Mouse (Mus musculus) bone marrow macrophage, adult 2 months (primary cell): ENCODE measurements around the gene Trpm3.

Experiments
- CTCF ChIP-seq: IDR thresholded peaks from 2 replicates; pipeline ENCODE4 v1.5.1; 2012; ENCODE audit warnings: low read depth, mild to moderate bottlenecking, low read length, moderate library complexity
- POLR2A ChIP-seq: IDR thresholded peaks from 2 replicates; pipeline ENCODE4 v1.6.1; 2012; ENCODE audit warnings: mild to moderate bottlenecking, low read depth, low read length, borderline replicate concordance

- TF ChIP-seq POLR2A = no peak
- no peak for TF ChIP-seq CTCF
These were observed 671.4 kb downstream of the Trpm3 start for GRCm38 (mm10) chr19:22810247-22810646.
